Mouse (Mus musculus) lung, embryonic 14.5 days (tissue): Measurements from ENCODE around the gene Elmo1. TPM values are rescaled to one million over a fixed set of nuclear protein-coding genes. Genes with fewer than 3 reads are reported as not detected.

Experiments
- ATAC-seq: fragments of 200-750 bp; cut with Nextera tagmentation; 2 replicates; pipeline ENCODE4 v1.8.0; 2017; ENCODE audit warnings: mild to moderate bottlenecking, moderate TSS enrichment, moderate library complexity; ENCODE audit not compliant: insufficient read depth
- DNase-seq: peaks from one replicate; pipeline ENCODE4 v3.0.0-alpha.2; 2015
- H3K27ac ChIP-seq: fragments of 300-500 bp; sonication (generic); 2 replicates; pipeline ENCODE4 v1.5.1; 2014; ENCODE audit warnings: low read depth, mild to moderate bottlenecking, moderate library complexity
- H3K27me3 ChIP-seq: fragments of 300-500 bp; sonication (generic); 2 replicates; pipeline ENCODE4 v1.6.1; 2014; ENCODE audit warnings: low read length, control low read depth; ENCODE audit not compliant: insufficient read depth
- H3K36me3 ChIP-seq: fragments of 300-500 bp; sonication (generic); 2 replicates; pipeline ENCODE4 v1.6.1; 2014; ENCODE audit warnings: control low read depth; ENCODE audit not compliant: insufficient read depth
- H3K4me1 ChIP-seq: fragments of 300-500 bp; sonication (generic); 2 replicates; pipeline ENCODE4 v1.6.1; 2014; ENCODE audit warnings: antibody characterized with exemption, control low read depth; ENCODE audit not compliant: insufficient read depth
- H3K4me2 ChIP-seq: fragments of 300-500 bp; sonication (generic); 2 replicates; pipeline ENCODE4 v1.6.1; 2014; ENCODE audit warnings: mild to moderate bottlenecking
- H3K4me3 ChIP-seq: fragments of 300-500 bp; sonication (generic); 2 replicates; pipeline ENCODE4 v1.5.1; 2014; ENCODE audit warnings: low read depth, low read length
- H3K9ac ChIP-seq: fragments of 300-500 bp; sonication (generic); 2 replicates; pipeline ENCODE4 v1.6.1; 2014
- H3K9me3 ChIP-seq: fragments of 300-500 bp; sonication (generic); 2 replicates; pipeline ENCODE4 v1.6.1; 2016; ENCODE audit warnings: low read depth, low read length, control low read depth
- CTCF ChIP-seq: IDR thresholded peaks from 2 replicates; pipeline ENCODE4 v1.5.1; 2016; ENCODE audit warnings: antibody characterized with exemption, low read depth
- WGBS: fragments of 180-500 bp; shearing (Covaris S2); extraction: QIAGEN DNeasy Blood & Tissue Kit; methylation state at CpG from one replicate; pipeline ENCODE4 v1.1.7; 2014; 5-methylcytosine and 5-hydroxymethylcytosine counted together
- polyA plus RNA-seq: library from polyadenylated mRNA; unstranded; fragments of >200 nt; fragmentation: Nextera tagmentation; extraction: Ambion mirVana; gene quantifications from 2 replicates; pipeline ENCODE4 v1.2.1, GENCODE M21; 2014

The Elmo1 gene
- polyA plus RNA-seq, 1 experiment from 2014 or later, result 37.8 TPM

DNA sequence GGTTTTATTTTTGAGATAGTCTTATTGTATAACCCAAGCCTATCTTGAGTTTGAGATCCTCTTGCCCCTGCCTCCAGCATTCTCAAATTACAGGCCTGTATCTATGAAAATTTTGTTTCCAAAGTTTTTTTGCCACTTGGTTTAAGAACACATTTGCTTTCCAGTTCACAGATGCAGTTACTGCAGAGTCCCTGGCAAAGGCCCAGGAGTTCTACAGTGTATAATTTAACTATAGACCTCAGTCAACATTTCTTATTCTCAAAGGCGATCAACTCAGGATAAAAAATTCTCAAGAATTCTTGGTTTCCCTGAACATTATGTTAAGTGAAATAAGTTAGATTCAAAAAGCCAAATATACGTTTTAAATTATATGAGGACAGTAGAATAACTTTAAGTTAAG is 115.3 kb downstream of the Elmo1 start:
- peak; percentile 73 for DNase-seq
- no peak overlapping the region for H3K27ac ChIP-seq
- TF ChIP-seq CTCF, result no peak

DNA sequence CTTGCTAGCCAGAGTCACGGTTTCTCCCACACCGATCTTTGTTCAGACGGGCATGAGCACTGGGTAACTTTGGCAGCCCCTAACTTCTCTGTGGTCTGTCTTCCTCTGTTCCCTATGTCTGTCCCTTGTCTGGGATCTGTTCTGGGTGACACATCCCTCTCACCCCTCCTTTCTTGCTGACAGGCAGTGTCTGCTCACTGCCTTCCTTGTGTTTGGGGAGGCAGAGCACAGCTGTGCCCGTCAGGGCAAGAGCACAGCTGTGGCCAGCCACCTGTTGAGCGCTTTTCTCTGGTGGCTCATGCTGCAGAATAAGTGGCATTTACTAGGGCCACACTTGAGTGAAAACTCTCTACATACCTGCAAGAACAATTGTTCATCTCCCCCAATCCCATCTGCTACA is 116.7 kb downstream of the Elmo1 start:
- H3K4me2 ChIP-seq, result no peak overlapping the region
- H3K4me1 ChIP-seq, result no peaks in the 10 kb centered on the region
- H3K9ac ChIP-seq, result no peak overlapping the region
- H3K9me3 ChIP-seq, result no peaks in the 10 kb centered on the region
- 57% methylated on average over 5 of the region's 5 CpGs for WGBS
- ATAC-seq (no peak), DNase-seq (no peak)
- no peak for TF ChIP-seq CTCF
- no peak overlapping the region for H3K4me3 ChIP-seq
- H3K36me3 ChIP-seq, result no peaks in the 10 kb centered on the region
- H3K27ac ChIP-seq, result peak overlapping the region; percentile 20; the same call in 1 of the 2 replicates
- no peaks in the 10 kb centered on the region for H3K27me3 ChIP-seq

More for the DNA sequence above, 115.3 kb downstream of the Elmo1 start:
- ATAC-seq, result no peak
- H3K27me3 ChIP-seq, result no peaks in the 10 kb centered on the region
- no peak overlapping the region for H3K4me2 ChIP-seq
- no peaks in the 10 kb centered on the region for H3K4me1 ChIP-seq
- WGBS, result 73% methylated on average over 2 of the region's 2 CpGs
- H3K9me3 ChIP-seq, result no peaks in the 10 kb centered on the region
- H3K36me3 ChIP-seq, result no peaks in the 10 kb centered on the region
- no peak overlapping the region for H3K9ac ChIP-seq
- no peak overlapping the region for H3K4me3 ChIP-seq

GRCm38 (mm10) chr13:20207950-20208642 is 117.7 kb downstream of the Elmo1 start:
- 32% methylated on average over 7 of the region's 7 CpGs for WGBS
- peak; percentile 78 for ATAC-seq
- no peak overlapping the region for H3K9ac ChIP-seq
- H3K27me3 ChIP-seq, result no peaks in the 10 kb centered on the region
- DNase-seq, result peak; percentile 77
- H3K4me1 ChIP-seq, result no peaks in the 10 kb centered on the region
- peak; percentile 56 for TF ChIP-seq CTCF
- no peaks in the 10 kb centered on the region for H3K9me3 ChIP-seq
- H3K27ac ChIP-seq, result peak overlapping the region; percentile 51; the same call in 1 of the 2 replicates
- H3K4me2 ChIP-seq, result no peak overlapping the region
- no peaks in the 10 kb centered on the region for H3K36me3 ChIP-seq
- H3K4me3 ChIP-seq, result no peak overlapping the region

DNA sequence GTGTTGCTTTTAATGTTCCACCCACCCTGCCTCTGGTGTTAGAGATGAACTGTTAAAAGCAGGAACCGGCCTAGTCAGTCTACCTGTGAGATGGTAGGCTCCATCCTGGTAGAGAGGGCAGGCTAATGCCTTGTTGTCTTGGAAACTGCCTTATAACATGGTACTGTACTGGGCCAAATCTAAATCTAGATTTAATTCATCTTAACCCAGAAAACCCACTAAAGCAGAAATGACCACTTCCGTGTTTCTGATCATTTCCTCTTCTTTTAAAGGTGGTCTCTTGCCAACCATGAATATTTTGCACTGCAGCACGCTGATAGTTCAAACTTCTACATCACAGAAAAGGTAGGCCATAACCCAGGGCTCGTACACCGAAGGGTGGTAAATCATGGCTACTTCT is 118.5 kb downstream of the Elmo1 start:
- Histone ChIP-seq H3K27ac (no peak overlapping the region), H3K4me2 (no peak overlapping the region), H3K9ac (no peak overlapping the region), H3K27me3 (no peaks in the 10 kb centered on the region), H3K9me3 (no peaks in the 10 kb centered on the region), H3K4me3 (no peak overlapping the region), H3K4me1 (no peaks in the 10 kb centered on the region), H3K36me3 (no peaks in the 10 kb centered on the region)
- 95% methylated on average over 5 of the region's 5 CpGs for WGBS
- DNase-seq (no peak), ATAC-seq (no peak)
- no peak for TF ChIP-seq CTCF

GRCm38 (mm10) chr13:20211780-20212179 is 121.4 kb downstream of the Elmo1 start:
- no peaks in the 10 kb centered on the region for H3K27me3 ChIP-seq
- peak overlapping the region; percentile 60 for H3K27ac ChIP-seq
- ATAC-seq, result peak; percentile 78
- H3K9me3 ChIP-seq, result no peaks in the 10 kb centered on the region
- no peak for TF ChIP-seq CTCF
- no peaks in the 10 kb centered on the region for H3K4me1 ChIP-seq
- 20% methylated on average over 5 of the region's 5 CpGs for WGBS
- no peak overlapping the region for H3K9ac ChIP-seq
- H3K4me3 ChIP-seq, result no peak overlapping the region
- no peak overlapping the region for H3K4me2 ChIP-seq
- peak; percentile 69 for DNase-seq
- 0 out of 2 replicates have a peak, but pooled peaks cover 4% of the 10 kb centered on the region for H3K36me3 ChIP-seq

GRCm38 (mm10) chr13:20212665-20213064 is 122.3 kb downstream of the Elmo1 start:
- no peak overlapping the region for H3K4me2 ChIP-seq
- no peaks in the 10 kb centered on the region for H3K9me3 ChIP-seq
- H3K36me3 ChIP-seq, result 0 out of 2 replicates have a peak, but pooled peaks cover 4% of the 10 kb centered on the region
- no peak for ATAC-seq
- no peak overlapping the region for H3K4me3 ChIP-seq
- no peak for DNase-seq
- WGBS, result 83% methylated on average over 6 of the region's 6 CpGs
- H3K9ac ChIP-seq, result no peak overlapping the region
- TF ChIP-seq CTCF, result no peak
- no peaks in the 10 kb centered on the region for H3K27me3 ChIP-seq
- no peaks in the 10 kb centered on the region for H3K4me1 ChIP-seq
- no peak overlapping the region for H3K27ac ChIP-seq

- WGBS, result 76% methylated on average over 5 of the region's 5 CpGs
- no peak for TF ChIP-seq CTCF
- Histone ChIP-seq H3K36me3 (0 out of 2 replicates have a peak, but pooled peaks cover 4% of the 10 kb centered on the region), H3K27ac (no peak overlapping the region), H3K4me3 (no peak overlapping the region), H3K4me2 (no peak overlapping the region), H3K4me1 (peaks cover 6% of the 10 kb centered on the region), H3K9ac (no peak overlapping the region), H3K9me3 (no peaks in the 10 kb centered on the region), H3K27me3 (no peaks in the 10 kb centered on the region)
- ATAC-seq (no peak), DNase-seq (no peak)
Measured at GRCm38 (mm10) chr13:20213861-20214260, 123.5 kb downstream of the Elmo1 start.
